Mouse (Mus musculus) CH12F3 (cell line): ENCODE results near the gene Raf1.

Source experiments
- in situ Hi-C: fragments of 300-500 bp; cut with MboI; formaldehyde crosslinking; loops from 2 replicates; pipeline ENCODE4 v1.14.3; 2020; ENCODE audit warnings: low sequenced_read_pairs

The Raf1 gene

GRCm38 (mm10) chr6:115619818-115620217 is 56.6 kb downstream of the Raf1 start:
- in situ Hi-C loops = no loop called here

- in situ Hi-C loops = no loop called here
Observed at GRCm38 (mm10) chr6:115615983-115616382, 60.5 kb downstream of the Raf1 start.

- in situ Hi-C loops = no loop called here
Observed at GRCm38 (mm10) chr6:115613793-115614192, 62.6 kb downstream of the Raf1 start.

GRCm38 (mm10) chr6:115610301-115610700 is 66.1 kb downstream of the Raf1 start:
- in situ Hi-C loops = no loop called here

GRCm38 (mm10) chr6:115609121-115609520 is 67.3 kb downstream of the Raf1 start:
- in situ Hi-C loops = no loop called here

GRCm38 (mm10) chr6:115607429-115607828 is 69.0 kb downstream of the Raf1 start:
- in situ Hi-C loops = no loop called here

GRCm38 (mm10) chr6:115606461-115606860 is 70.0 kb downstream of the Raf1 start:
- in situ Hi-C loops = no loop called here

GRCm38 (mm10) chr6:115601715-115602523 is 74.5 kb downstream of the Raf1 start, which contains the start of gene Mkrn2:
Gene Mkrn2, plus strand, starts transcription at chr6:115601902.
- in situ Hi-C loops = no loop called here

GRCm38 (mm10) chr6:115601322-115601714 is 75.1 kb downstream of the Raf1 start:
- in situ Hi-C loops = no loop called here

- in situ Hi-C loops = no loop called here
Observed at GRCm38 (mm10) chr6:115595667-115596066, 80.8 kb downstream of the Raf1 start.

GRCm38 (mm10) chr6:115594463-115594862 is 82.0 kb downstream of the Raf1 start:
- in situ Hi-C loops = no loop called here

GRCm38 (mm10) chr6:115593252-115593651 is 83.2 kb downstream of the Raf1 start:
- in situ Hi-C loops = no loop called here

- in situ Hi-C loops = no loop called here
Observed at GRCm38 (mm10) chr6:115592458-115592857, 84.0 kb downstream of the Raf1 start, which contains the start of gene Mkrn2os. Gene Mkrn2os, minus strand, starts transcription at chr6:115592576.

GRCm38 (mm10) chr6:115591692-115592359 is 84.6 kb downstream of the Raf1 start:
- in situ Hi-C loops = no loop called here

GRCm38 (mm10) chr6:115586321-115586720 is 90.1 kb downstream of the Raf1 start:
- in situ Hi-C loops = no loop called here

GRCm38 (mm10) chr6:115584176-115584575 is 92.3 kb downstream of the Raf1 start:
- in situ Hi-C loops = no loop called here

- in situ Hi-C loops = no loop called here
Observed at GRCm38 (mm10) chr6:115583430-115584125, 92.9 kb downstream of the Raf1 start.

GRCm38 (mm10) chr6:115582328-115583115 is 93.9 kb downstream of the Raf1 start:
- in situ Hi-C loops = no loop called here

- in situ Hi-C loops = no loop called here
Observed at GRCm38 (mm10) chr6:115580810-115581209, 95.6 kb downstream of the Raf1 start.

GRCm38 (mm10) chr6:115577941-115578340 is 98.5 kb downstream of the Raf1 start:
- in situ Hi-C loops = no loop called here

GRCm38 (mm10) chr6:115577407-115577806 is 99.0 kb downstream of the Raf1 start:
- in situ Hi-C loops = no loop called here
